Mouse (Mus musculus): ENCODE data around the gene Npas2. TPM values are rescaled to one million over a fixed set of nuclear protein-coding genes. Genes with fewer than 3 reads are reported as not detected.

Npas2 gene
- polyA plus RNA-seq, 1 experiment = 77.6 TPM

DNA sequence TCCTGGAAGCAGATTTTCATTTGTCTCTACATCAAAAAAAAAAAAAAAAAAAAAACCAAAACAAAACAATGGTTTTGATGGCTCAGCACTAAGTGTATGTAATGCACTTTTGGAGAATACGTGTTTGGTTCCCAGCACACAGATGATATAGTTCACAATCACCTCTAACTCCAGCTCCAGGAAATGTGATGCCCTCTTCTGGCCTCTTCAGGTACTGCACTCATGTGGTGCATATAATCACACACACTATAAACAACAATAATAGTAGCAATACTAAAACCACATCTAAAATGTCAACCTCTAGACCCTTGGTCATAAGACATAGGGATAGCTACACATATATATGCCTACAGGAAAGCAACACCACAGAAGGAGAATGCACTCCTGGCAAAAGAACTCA lies 13.0 kb upstream of the Npas2 start:
- Histone ChIP-seq H3K4me3 (ENCODE audit: low read depth, low read length) (no peak overlapping the region), H3K27me3 (ENCODE audit: control insufficient read depth, insufficient read depth, low read length) (no peaks in the 10 kb centered on the region), H3K27ac (ENCODE audit: insufficient read depth, low read depth, low read length) (no peak overlapping the region), H3K4me1 (ENCODE audit: control insufficient read depth, insufficient read depth, insufficient read length, low read length) (no peaks in the 10 kb centered on the region), H3K36me3 (ENCODE audit: control insufficient read depth, insufficient read depth, low read length) (no peaks in the 10 kb centered on the region)
- WGBS = 97% methylated on average over 1 of the region's 1 CpGs
- TF ChIP-seq POLR2A (IDR thresholded peaks at IDR 0.05; ENCODE audit: low read depth, low read length) (no peak), CTCF (IDR thresholded peaks at IDR 0.05; ENCODE audit: extremely low read depth, insufficient read length, insufficient replicate concordance, low read depth, low read length) (no peak)

- WGBS = 82% methylated on average over 4 of the region's 4 CpGs
- H3K36me3 ChIP-seq (ENCODE audit: control insufficient read depth, insufficient read depth, low read length) = no peaks in the 10 kb centered on the region
- no peak overlapping the region for H3K27ac ChIP-seq (ENCODE audit: insufficient read depth, low read depth, low read length)
- peaks cover 7% of the 10 kb centered on the region; the same call in 1 of the 2 replicates for H3K4me1 ChIP-seq (ENCODE audit: control insufficient read depth, insufficient read depth, insufficient read length, low read length)
- H3K27me3 ChIP-seq (ENCODE audit: control insufficient read depth, insufficient read depth, low read length) = no peaks in the 10 kb centered on the region
- no peak overlapping the region for H3K4me3 ChIP-seq (ENCODE audit: low read depth, low read length)
- TF ChIP-seq POLR2A (IDR thresholded peaks at IDR 0.05; ENCODE audit: low read depth, low read length) (no peak), CTCF (IDR thresholded peaks at IDR 0.05; ENCODE audit: extremely low read depth, insufficient read length, insufficient replicate concordance, low read depth, low read length) (no peak)
Measured at GRCm38 (mm10) chr1:39181901-39182300, 11.6 kb upstream of the Npas2 start.

GRCm38 (mm10) chr1:39185833-39186232 lies 7.7 kb upstream of the Npas2 start:
- TF ChIP-seq CTCF (IDR thresholded peaks at IDR 0.05; ENCODE audit: extremely low read depth, insufficient read length, insufficient replicate concordance, low read depth, low read length) = no peak
- TF ChIP-seq POLR2A (IDR thresholded peaks at IDR 0.05; ENCODE audit: low read depth, low read length) = no peak
- 76% methylated on average over 5 of the region's 5 CpGs for WGBS
- H3K27ac ChIP-seq (ENCODE audit: insufficient read depth, low read depth, low read length) = no peak overlapping the region

DNA sequence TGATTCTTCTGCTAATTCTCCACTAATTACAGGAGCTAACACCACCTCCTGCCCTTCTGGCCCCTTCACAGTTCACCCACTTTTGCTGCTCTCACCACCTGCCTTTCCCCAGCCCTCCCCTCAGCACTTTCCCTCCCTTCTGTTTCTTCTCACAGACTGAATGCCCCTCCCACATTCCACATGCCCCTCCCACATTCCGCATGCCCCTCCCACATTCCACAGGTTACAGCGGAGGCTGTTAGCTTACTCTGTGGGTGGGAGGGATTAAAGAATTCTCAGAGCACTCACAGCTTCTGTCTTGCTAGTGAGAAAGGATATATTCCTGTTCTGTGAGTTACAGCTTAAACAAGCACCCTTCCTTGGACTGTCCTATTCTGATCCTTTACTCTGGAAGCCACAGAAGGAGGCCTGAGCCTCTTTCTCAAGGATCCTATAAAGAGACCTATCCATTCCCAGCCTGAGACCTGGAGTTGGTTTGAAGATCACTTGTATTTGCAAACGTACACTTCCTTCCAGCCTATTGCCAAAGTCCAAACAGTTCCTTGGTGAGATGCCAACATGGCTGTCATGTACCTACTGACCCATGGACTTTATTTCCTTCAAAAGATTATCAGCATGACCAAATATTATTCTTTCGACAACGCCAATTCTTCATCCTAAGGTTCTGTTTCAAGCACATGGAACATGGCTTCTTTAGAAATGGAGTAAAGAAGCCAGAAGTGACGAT lies 6.7 kb upstream of the Npas2 start:
- no peak for TF ChIP-seq POLR2A (IDR thresholded peaks at IDR 0.05; ENCODE audit: low read depth, low read length)
- no peak for TF ChIP-seq CTCF (IDR thresholded peaks at IDR 0.05; ENCODE audit: extremely low read depth, insufficient read length, insufficient replicate concordance, low read depth, low read length)
- no peaks in the 10 kb centered on the region for H3K36me3 ChIP-seq (ENCODE audit: control insufficient read depth, insufficient read depth, low read length)
- H3K4me3 ChIP-seq (ENCODE audit: low read depth, low read length) = no peak overlapping the region
- peaks cover 12% of the 10 kb centered on the region; the same call in 1 of the 2 replicates for H3K4me1 ChIP-seq (ENCODE audit: control insufficient read depth, insufficient read depth, insufficient read length, low read length)
- H3K27ac ChIP-seq (ENCODE audit: insufficient read depth, low read depth, low read length) = peak overlapping the region; percentile 90
- H3K27me3 ChIP-seq (ENCODE audit: control insufficient read depth, insufficient read depth, low read length) = no peaks in the 10 kb centered on the region
- WGBS = 19% methylated on average over 6 of the region's 6 CpGs

More at GRCm38 (mm10) chr1:39185833-39186232, 7.7 kb upstream of the Npas2 start:
- Histone ChIP-seq H3K27me3 (ENCODE audit: control insufficient read depth, insufficient read depth, low read length) (no peaks in the 10 kb centered on the region), H3K36me3 (ENCODE audit: control insufficient read depth, insufficient read depth, low read length) (no peaks in the 10 kb centered on the region), H3K4me1 (ENCODE audit: control insufficient read depth, insufficient read depth, insufficient read length, low read length) (peaks cover 10% of the 10 kb centered on the region; the same call in 1 of the 2 replicates), H3K4me3 (ENCODE audit: low read depth, low read length) (no peak overlapping the region)

- H3K36me3 ChIP-seq (ENCODE audit: control insufficient read depth, insufficient read depth, low read length) = no peaks in the 10 kb centered on the region
- H3K27ac ChIP-seq (ENCODE audit: insufficient read depth, low read depth, low read length) = no peak overlapping the region
- H3K4me3 ChIP-seq (ENCODE audit: low read depth, low read length) = no peak overlapping the region
- 38% methylated on average over 5 of the region's 5 CpGs for WGBS
- no peaks in the 10 kb centered on the region for H3K27me3 ChIP-seq (ENCODE audit: control insufficient read depth, insufficient read depth, low read length)
- TF ChIP-seq CTCF (IDR thresholded peaks at IDR 0.05; ENCODE audit: extremely low read depth, insufficient read length, insufficient replicate concordance, low read depth, low read length) (no peak), POLR2A (IDR thresholded peaks at IDR 0.05; ENCODE audit: low read depth, low read length) (no peak)
- peaks cover 13% of the 10 kb centered on the region for H3K4me1 ChIP-seq (ENCODE audit: control insufficient read depth, insufficient read depth, insufficient read length, low read length)
Measured at GRCm38 (mm10) chr1:39191122-39191521, 2.4 kb upstream of the Npas2 start.

DNA sequence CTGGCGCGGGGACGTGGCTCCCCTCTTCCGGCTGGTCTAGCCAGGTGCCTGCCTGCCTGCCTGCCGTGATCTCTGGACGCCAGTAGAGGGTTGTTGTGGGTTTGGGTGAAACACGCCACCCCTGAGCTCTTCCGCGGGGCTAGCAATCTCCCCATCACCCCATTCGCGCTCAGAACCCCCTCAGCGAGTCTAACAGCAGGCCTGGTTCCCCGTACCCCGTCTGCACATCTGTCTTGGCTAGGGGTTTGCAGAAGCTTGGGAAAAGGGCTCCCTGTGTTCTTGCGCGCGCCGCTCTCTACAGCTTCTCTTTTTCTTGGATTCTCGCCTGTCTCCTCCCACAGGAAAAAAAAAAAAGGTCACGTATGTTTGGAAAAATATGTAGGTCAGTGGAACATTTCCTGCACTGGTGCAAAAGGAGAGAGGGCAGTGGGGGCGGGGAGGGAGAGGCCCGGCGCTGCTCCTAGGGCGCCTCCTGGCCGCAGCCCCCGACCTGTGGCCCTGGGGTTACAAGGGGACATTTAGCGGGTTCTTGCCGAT lies 1.0 kb upstream of the Npas2 start:
- 0 out of 2 replicates have a peak overlapping the region, but pooled peaks have one; percentile 52 for H3K27ac ChIP-seq (ENCODE audit: insufficient read depth, low read depth, low read length)
- peaks cover 12% of the 10 kb centered on the region for H3K4me1 ChIP-seq (ENCODE audit: control insufficient read depth, insufficient read depth, insufficient read length, low read length)
- no peak for TF ChIP-seq CTCF (IDR thresholded peaks at IDR 0.05; ENCODE audit: extremely low read depth, insufficient read length, insufficient replicate concordance, low read depth, low read length)
- TF ChIP-seq POLR2A (IDR thresholded peaks at IDR 0.05; ENCODE audit: low read depth, low read length) = no peak
- 1% methylated on average over 28 of the region's 28 CpGs for WGBS
- no peaks in the 10 kb centered on the region for H3K36me3 ChIP-seq (ENCODE audit: control insufficient read depth, insufficient read depth, low read length)
- H3K27me3 ChIP-seq (ENCODE audit: control insufficient read depth, insufficient read depth, low read length) = no peaks in the 10 kb centered on the region
- H3K4me3 ChIP-seq (ENCODE audit: low read depth, low read length) = peak overlapping the region; percentile 73
